Mouse (Mus musculus) forebrain, embryonic 14.5 days (tissue): Measurements from ENCODE around the gene 9530077C05Rik. TPM values are rescaled to one million over a fixed set of nuclear protein-coding genes. Genes with fewer than 3 reads are reported as not detected.

Experiments used
- ATAC-seq: fragments of 200-750 bp; cut with Nextera tagmentation; 2 replicates; pipeline ENCODE4 v1.8.0; 2017; ENCODE audit warnings: mild to moderate bottlenecking, moderate library complexity
- DNase-seq: peaks from one replicate; pipeline ENCODE4 v3.0.0-alpha.2; 2015; ENCODE audit warnings: low spot score
- H3K27ac ChIP-seq: fragments of 300-500 bp; sonication (generic); 2 replicates; pipeline ENCODE4 v1.5.1; 2014; ENCODE audit warnings: low read depth, mild to moderate bottlenecking, control low read depth, low read length, moderate library complexity
- H3K27me3 ChIP-seq: fragments of 300-500 bp; sonication (generic); replicated peaks from 2 replicates; pipeline ENCODE4 v1.6.1; 2014; ENCODE audit warnings: low read length, control low read depth, mixed read lengths; ENCODE audit not compliant: control insufficient read depth, insufficient read depth
- H3K36me3 ChIP-seq: fragments of 300-500 bp; sonication (generic); 2 replicates; pipeline ENCODE4 v1.6.1; 2014; ENCODE audit warnings: low read length, control low read depth; ENCODE audit not compliant: control insufficient read depth, insufficient read depth
- H3K4me1 ChIP-seq: fragments of 300-500 bp; sonication (generic); 2 replicates; pipeline ENCODE4 v1.6.1; 2014; ENCODE audit warnings: antibody characterized with exemption, low read length, control low read depth; ENCODE audit not compliant: control insufficient read depth, insufficient read depth
- H3K4me2 ChIP-seq: fragments of 300-500 bp; sonication (generic); 2 replicates; pipeline ENCODE4 v1.6.1; 2014; ENCODE audit warnings: mild to moderate bottlenecking, control low read depth, low read length
- H3K4me3 ChIP-seq: fragments of 300-500 bp; sonication (generic); 2 replicates; pipeline ENCODE4 v1.5.1; 2014; ENCODE audit warnings: low read depth, low read length, control low read depth
- H3K9ac ChIP-seq: fragments of 300-500 bp; sonication (generic); 2 replicates; pipeline ENCODE4 v1.6.1; 2014; ENCODE audit warnings: mild to moderate bottlenecking, low read length, control low read depth, moderate library complexity
- H3K9me3 ChIP-seq: fragments of 300-500 bp; sonication (generic); replicated peaks from 2 replicates; pipeline ENCODE4 v1.6.1; 2016; ENCODE audit warnings: low read length, control low read depth, mixed read lengths; ENCODE audit not compliant: control insufficient read depth
- WGBS: fragments of 180-500 bp; shearing (Covaris S2); extraction: QIAGEN DNeasy Blood & Tissue Kit; methylation state at CpG from one replicate; pipeline ENCODE4 v1.1.7; 2014; 5-methylcytosine and 5-hydroxymethylcytosine counted together
- polyA plus RNA-seq: library from polyadenylated mRNA; unstranded; fragments of >200 nt; fragmentation: Nextera tagmentation; extraction: Ambion mirVana; gene quantifications from 2 replicates; pipeline ENCODE4 v1.2.1, GENCODE M21; 2014

Gene 9530077C05Rik
- 12.2 and 13.9 TPM in 2 replicates for polyA plus RNA-seq

- Histone ChIP-seq H3K27me3 (no peaks in the 10 kb centered on the region), H3K9me3 (no peaks in the 10 kb centered on the region), H3K4me3 (peak within 1 kb of the TSS; percentile 58), H3K9ac (peak within 1 kb of the TSS; percentile 73), H3K36me3 (no peaks in the 10 kb centered on the region), H3K4me2 (peak within 1 kb of the TSS; percentile 71), H3K4me1 (no peaks in the 10 kb centered on the region), H3K27ac (peak within 1 kb of the TSS; percentile 55; the same call in 1 of the 2 replicates)
- peak; percentile 99 for DNase-seq
- ATAC-seq, result peak; percentile 99
- WGBS, result 1% methylated on average over 43 of the region's 43 CpGs
Observed at GRCm38 (mm10) chr9:22411002-22411857, at the start of gene 9530077C05Rik. Gene 9530077C05Rik, plus strand, starts transcription at chr9:22411513.

GRCm38 (mm10) chr9:22366221-22366620 is 45.1 kb upstream of the 9530077C05Rik start:
- Histone ChIP-seq H3K4me3 (no peak overlapping the region), H3K4me2 (no peak overlapping the region), H3K9ac (no peak overlapping the region), H3K9me3 (no peaks in the 10 kb centered on the region), H3K27me3 (no peaks in the 10 kb centered on the region), H3K36me3 (peaks cover 59% of the 10 kb centered on the region), H3K27ac (no peak overlapping the region), H3K4me1 (no peaks in the 10 kb centered on the region)
- ATAC-seq (no peak), DNase-seq (no peak)
- 98% methylated on average over 2 of the region's 2 CpGs for WGBS

GRCm38 (mm10) chr9:22366621-22367020 is 44.7 kb upstream of the 9530077C05Rik start:
- ATAC-seq (no peak), DNase-seq (no peak)
- H3K27me3 ChIP-seq, result no peaks in the 10 kb centered on the region
- H3K4me3 ChIP-seq, result no peak overlapping the region
- no peaks in the 10 kb centered on the region for H3K9me3 ChIP-seq
- peaks cover 60% of the 10 kb centered on the region for H3K36me3 ChIP-seq
- WGBS, result 94% methylated on average over 10 of the region's 10 CpGs
- no peak overlapping the region for H3K27ac ChIP-seq
- no peak overlapping the region for H3K9ac ChIP-seq
- H3K4me1 ChIP-seq, result no peaks in the 10 kb centered on the region
- no peak overlapping the region for H3K4me2 ChIP-seq

GRCm38 (mm10) chr9:22368030-22368429 is 43.3 kb upstream of the 9530077C05Rik start:
- no peaks in the 10 kb centered on the region for H3K9me3 ChIP-seq
- H3K4me1 ChIP-seq, result no peaks in the 10 kb centered on the region
- no peak overlapping the region for H3K9ac ChIP-seq
- H3K27ac ChIP-seq, result no peak overlapping the region
- no peak for ATAC-seq
- no peak overlapping the region for H3K4me3 ChIP-seq
- no peaks in the 10 kb centered on the region for H3K27me3 ChIP-seq
- no peak overlapping the region for H3K4me2 ChIP-seq
- peak; percentile 4 for DNase-seq
- 81% methylated on average over 6 of the region's 6 CpGs for WGBS
- H3K36me3 ChIP-seq, result peaks cover 63% of the 10 kb centered on the region

GRCm38 (mm10) chr9:22372760-22373159 is 38.6 kb upstream of the 9530077C05Rik start:
- DNase-seq (peak; percentile 25), ATAC-seq (no peak)
- 96% methylated on average over 4 of the region's 4 CpGs for WGBS
- H3K4me2 ChIP-seq, result no peak overlapping the region
- H3K27me3 ChIP-seq, result no peaks in the 10 kb centered on the region
- H3K9me3 ChIP-seq, result no peaks in the 10 kb centered on the region
- no peak overlapping the region for H3K27ac ChIP-seq
- no peak overlapping the region for H3K4me3 ChIP-seq
- H3K9ac ChIP-seq, result no peak overlapping the region
- no peaks in the 10 kb centered on the region for H3K4me1 ChIP-seq
- H3K36me3 ChIP-seq, result peaks cover 60% of the 10 kb centered on the region

GRCm38 (mm10) chr9:22376086-22376485 is 35.2 kb upstream of the 9530077C05Rik start:
- peak; percentile 2 for DNase-seq

GRCm38 (mm10) chr9:22385890-22386289 is 25.4 kb upstream of the 9530077C05Rik start:
- no peaks in the 10 kb centered on the region for H3K27me3 ChIP-seq
- H3K36me3 ChIP-seq, result peaks cover 11% of the 10 kb centered on the region
- no peak overlapping the region for H3K4me3 ChIP-seq
- H3K4me2 ChIP-seq, result no peak overlapping the region
- no peak overlapping the region for H3K9ac ChIP-seq
- peaks cover 5% of the 10 kb centered on the region; the same call in 1 of the 2 replicates for H3K4me1 ChIP-seq
- 61% methylated on average over 2 of the region's 2 CpGs for WGBS
- no peak for DNase-seq
- no peaks in the 10 kb centered on the region for H3K9me3 ChIP-seq
- no peak overlapping the region for H3K27ac ChIP-seq
- no peak for ATAC-seq

More at GRCm38 (mm10) chr9:22376086-22376485, 35.2 kb upstream of the 9530077C05Rik start:
- no peak overlapping the region for H3K27ac ChIP-seq
- no peaks in the 10 kb centered on the region for H3K4me1 ChIP-seq
- no peak overlapping the region for H3K9ac ChIP-seq
- no peaks in the 10 kb centered on the region for H3K9me3 ChIP-seq
- H3K27me3 ChIP-seq, result no peaks in the 10 kb centered on the region
- no peak overlapping the region for H3K4me2 ChIP-seq
- WGBS, result 88% methylated on average over 5 of the region's 5 CpGs
- H3K36me3 ChIP-seq, result peaks cover 71% of the 10 kb centered on the region
- ATAC-seq, result no peak
- H3K4me3 ChIP-seq, result no peak overlapping the region

GRCm38 (mm10) chr9:22387901-22388300 is 23.4 kb upstream of the 9530077C05Rik start:
- DNase-seq (no peak), ATAC-seq (no peak)
- H3K4me1 ChIP-seq, result peaks cover 5% of the 10 kb centered on the region; the same call in 1 of the 2 replicates
- no peaks in the 10 kb centered on the region for H3K36me3 ChIP-seq
- peak overlapping the region; percentile 86 for H3K4me2 ChIP-seq
- H3K9me3 ChIP-seq, result no peaks in the 10 kb centered on the region
- no peaks in the 10 kb centered on the region for H3K27me3 ChIP-seq
- H3K9ac ChIP-seq, result peak overlapping the region; percentile 81
- 18% methylated on average over 6 of the region's 6 CpGs for WGBS
- H3K4me3 ChIP-seq, result peak overlapping the region; percentile 79
- H3K27ac ChIP-seq, result 0 out of 2 replicates have a peak overlapping the region, but pooled peaks have one; percentile 79
